Mouse (Mus musculus) heart, embryonic 16.5 days (tissue): ENCODE results near the gene Fam198a. TPM values are rescaled to one million over a fixed set of nuclear protein-coding genes. Genes with fewer than 3 reads are reported as not detected.
A peak's percentile ranks its signal among the peaks of the same experiment; 100 is the strongest.

Experiments
- ATAC-seq: fragments of 200-750 bp; cut with Nextera tagmentation; replicated peaks from 2 replicates; pipeline ENCODE4 v1.8.0; 2017; ENCODE audit warnings: moderate number of reproducible peaks; ENCODE audit not compliant: insufficient read depth, low FRiP score; ENCODE audit errors: extremely low read depth
- H3K27ac ChIP-seq: fragments of 300-500 bp; sonication (generic); 2 replicates; pipeline ENCODE4 v1.5.1; 2014; ENCODE audit warnings: mild to moderate bottlenecking, low read length, control low read depth, moderate library complexity
- H3K27me3 ChIP-seq: fragments of 300-500 bp; sonication (generic); 2 replicates; pipeline ENCODE4 v1.6.1; 2014; ENCODE audit warnings: low read length, mixed read lengths; ENCODE audit not compliant: control insufficient read depth, insufficient read depth
- H3K36me3 ChIP-seq: fragments of 300-500 bp; sonication (generic); 2 replicates; pipeline ENCODE4 v1.6.1; 2014; ENCODE audit not compliant: control insufficient read depth, insufficient read depth
- H3K4me1 ChIP-seq: fragments of 300-500 bp; sonication (generic); 2 replicates; pipeline ENCODE4 v1.6.1; 2014; ENCODE audit warnings: low read length, mixed read lengths; ENCODE audit not compliant: control insufficient read depth, insufficient read depth
- H3K4me2 ChIP-seq: fragments of 300-500 bp; sonication (generic); 2 replicates; pipeline ENCODE4 v1.6.1; 2014; ENCODE audit warnings: low read depth, mild to moderate bottlenecking, control low read depth, low read length
- H3K4me3 ChIP-seq: fragments of 300-500 bp; sonication (generic); 2 replicates; pipeline ENCODE4 v1.5.1; 2014; ENCODE audit warnings: mild to moderate bottlenecking, control low read depth, low read length
- H3K9ac ChIP-seq: fragments of 300-500 bp; sonication (generic); 2 replicates; pipeline ENCODE4 v1.6.1; 2014; ENCODE audit warnings: low read length, control low read depth
- H3K9me3 ChIP-seq: fragments of 300-500 bp; sonication (generic); replicated peaks from 2 replicates; pipeline ENCODE4 v1.6.1; 2016; ENCODE audit warnings: low read length; ENCODE audit not compliant: control insufficient read depth
- WGBS: fragments of 180-500 bp; shearing (Covaris S2); extraction: QIAGEN DNeasy Blood & Tissue Kit; methylation state at CpG from one replicate; pipeline ENCODE4 v1.1.7; 2014; 5-methylcytosine and 5-hydroxymethylcytosine counted together
- polyA plus RNA-seq: library from polyadenylated mRNA; unstranded; fragments of >200 nt; fragmentation: Nextera tagmentation; extraction: Ambion mirVana; gene quantifications from 2 replicates; pipeline ENCODE4 v1.2.1, GENCODE M21; 2015

Fam198a gene
- 1.6 and 1.8 TPM in 2 replicates for polyA plus RNA-seq

- H3K9ac ChIP-seq, result peak within 1 kb of the TSS; percentile 66
- H3K4me3 ChIP-seq, result peak within 1 kb of the TSS; percentile 37
- H3K4me1 ChIP-seq, result peaks cover 18% of the 10 kb centered on the region
- H3K27me3 ChIP-seq, result peaks cover 3% of the 10 kb centered on the region; the same call in 1 of the 2 replicates
- WGBS, result 4% methylated on average over 14 of the region's 14 CpGs
- H3K27ac ChIP-seq, result peak within 1 kb of the TSS; percentile 62
- peak within 1 kb of the TSS; percentile 62 for H3K4me2 ChIP-seq
- ATAC-seq, result peak; percentile 91
- no peaks in the 10 kb centered on the region for H3K9me3 ChIP-seq
- H3K36me3 ChIP-seq, result no peaks in the 10 kb centered on the region
Measured at GRCm38 (mm10) chr9:121950418-121951113, at the start of gene Fam198a. TSS of gene Fam198a (plus strand) at chr9:121950988.

- Histone ChIP-seq H3K4me1 (0 out of 2 replicates have a peak, but pooled peaks cover under 1% of the 10 kb centered on the region), H3K9ac (no peak overlapping the region), H3K36me3 (no peaks in the 10 kb centered on the region), H3K4me2 (no peak overlapping the region), H3K4me3 (no peak overlapping the region), H3K27me3 (no peaks in the 10 kb centered on the region), H3K9me3 (no peaks in the 10 kb centered on the region), H3K27ac (no peak overlapping the region)
- ATAC-seq, result no peak
- 66% methylated on average over 5 of the region's 5 CpGs for WGBS
Measured at GRCm38 (mm10) chr9:121901710-121902700, 48.8 kb upstream of the Fam198a start.

- Histone ChIP-seq H3K4me3 (no peak overlapping the region), H3K9ac (no peak overlapping the region), H3K9me3 (no peaks in the 10 kb centered on the region), H3K27me3 (no peaks in the 10 kb centered on the region), H3K27ac (no peak overlapping the region), H3K4me1 (no peaks in the 10 kb centered on the region), H3K36me3 (no peaks in the 10 kb centered on the region), H3K4me2 (no peak overlapping the region)
- 61% methylated on average over 8 of the region's 8 CpGs for WGBS
- no peak for ATAC-seq
Measured at GRCm38 (mm10) chr9:121903476-121904305, 47.1 kb upstream of the Fam198a start.

- ATAC-seq, result no peak
- WGBS, result 79% methylated on average over 4 of the region's 4 CpGs
- Histone ChIP-seq H3K27me3 (no peaks in the 10 kb centered on the region), H3K4me2 (no peak overlapping the region), H3K4me1 (no peaks in the 10 kb centered on the region), H3K9me3 (no peaks in the 10 kb centered on the region), H3K4me3 (no peak overlapping the region), H3K9ac (no peak overlapping the region), H3K27ac (no peak overlapping the region), H3K36me3 (no peaks in the 10 kb centered on the region)
Measured at GRCm38 (mm10) chr9:121904319-121904718, 46.5 kb upstream of the Fam198a start.

- Histone ChIP-seq H3K4me3 (no peak overlapping the region), H3K4me2 (no peak overlapping the region), H3K36me3 (no peaks in the 10 kb centered on the region), H3K4me1 (no peaks in the 10 kb centered on the region), H3K9ac (no peak overlapping the region), H3K27me3 (no peaks in the 10 kb centered on the region), H3K27ac (no peak overlapping the region), H3K9me3 (no peaks in the 10 kb centered on the region)
- WGBS, result 81% methylated on average over 7 of the region's 7 CpGs
- ATAC-seq, result no peak
Measured at GRCm38 (mm10) chr9:121904946-121905345, 45.8 kb upstream of the Fam198a start.

- H3K9me3 ChIP-seq, result no peaks in the 10 kb centered on the region
- H3K4me2 ChIP-seq, result no peak overlapping the region
- no peak for ATAC-seq
- no peak overlapping the region for H3K27ac ChIP-seq
- 65% methylated on average over 4 of the region's 4 CpGs for WGBS
- H3K9ac ChIP-seq, result no peak overlapping the region
- no peaks in the 10 kb centered on the region for H3K27me3 ChIP-seq
- no peaks in the 10 kb centered on the region for H3K36me3 ChIP-seq
- no peak overlapping the region for H3K4me3 ChIP-seq
- no peaks in the 10 kb centered on the region for H3K4me1 ChIP-seq
Measured at GRCm38 (mm10) chr9:121905556-121906185, 45.1 kb upstream of the Fam198a start.

GRCm38 (mm10) chr9:121906456-121906855 lies 44.3 kb upstream of the Fam198a start:
- no peak overlapping the region for H3K27ac ChIP-seq
- no peaks in the 10 kb centered on the region for H3K4me1 ChIP-seq
- no peaks in the 10 kb centered on the region for H3K36me3 ChIP-seq
- no peaks in the 10 kb centered on the region for H3K27me3 ChIP-seq
- H3K4me2 ChIP-seq, result no peak overlapping the region
- H3K4me3 ChIP-seq, result no peak overlapping the region
- no peak for ATAC-seq
- H3K9me3 ChIP-seq, result no peaks in the 10 kb centered on the region
- H3K9ac ChIP-seq, result no peak overlapping the region
- 77% methylated on average over 5 of the region's 5 CpGs for WGBS

- Histone ChIP-seq H3K9ac (no peak overlapping the region), H3K4me1 (no peaks in the 10 kb centered on the region), H3K4me3 (no peak overlapping the region), H3K27me3 (no peaks in the 10 kb centered on the region), H3K27ac (no peak overlapping the region), H3K9me3 (no peaks in the 10 kb centered on the region), H3K36me3 (no peaks in the 10 kb centered on the region), H3K4me2 (no peak overlapping the region)
- no peak for ATAC-seq
- 73% methylated on average over 10 of the region's 10 CpGs for WGBS
Measured at GRCm38 (mm10) chr9:121907356-121908070, 43.3 kb upstream of the Fam198a start.
